Mouse (Mus musculus) liver, embryonic 14.5 days (tissue): ENCODE measurements at regions not wholly inside any gene's neighbourhood (a gene's known extent, or its start where the extent isn't known, plus 50 kb on each side); places are given as distances from the start of the nearest gene placed in this dataset.

Experiments
- CTCF ChIP-seq: IDR thresholded peaks from 2 replicates; pipeline ENCODE4 v1.5.1; 2016; ENCODE audit warnings: antibody characterized with exemption, low read depth, control low read depth
- EP300 ChIP-seq: IDR thresholded peaks from 2 replicates; pipeline ENCODE4 v1.6.1; 2016; ENCODE audit warnings: antibody characterized with exemption, low read depth

DNA sequence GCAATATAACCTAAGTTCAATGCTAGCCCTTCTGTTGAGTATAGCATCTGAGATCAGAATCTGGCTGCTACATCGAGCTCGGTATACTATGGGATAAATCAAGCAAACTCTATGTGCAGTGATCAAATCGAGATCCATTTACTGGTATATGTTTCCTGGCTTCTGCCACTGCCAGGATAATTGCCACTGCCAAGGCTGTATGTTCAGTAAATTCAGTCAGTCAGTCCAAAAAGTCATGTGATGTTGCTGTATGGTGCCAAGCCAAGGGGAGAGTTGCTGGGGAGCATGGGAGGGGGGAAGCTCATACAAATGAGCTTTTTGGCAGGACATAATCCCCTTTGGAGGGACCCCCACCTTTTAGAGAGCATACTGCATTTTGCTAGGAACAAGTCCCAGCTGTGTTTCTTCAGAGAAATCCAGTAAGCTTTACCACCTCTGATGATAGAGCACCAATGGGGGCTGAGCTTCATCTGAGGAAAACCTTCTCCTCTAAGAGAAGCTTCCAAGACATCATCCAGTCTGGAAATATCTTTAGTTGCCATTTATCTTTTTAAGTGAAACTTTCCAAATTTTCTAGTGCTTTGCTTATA lies 389.3 kb upstream of the Plscr5 start:
- no peak for TF ChIP-seq CTCF
- no peak for TF ChIP-seq EP300
